Mouse (Mus musculus): Measurements from ENCODE around the gene Nr6a1. TPM values are rescaled to one million over a fixed set of nuclear protein-coding genes. Genes with fewer than 3 reads are reported as not detected.

Gene Nr6a1
- 3.2 and 3.9 TPM in 2 replicates for polyA plus RNA-seq (2012; rRNA removed)

GRCm38 (mm10) chr2:38927115-38927979 lies at the start of gene Nr6a1:
TSS of gene Nr6a1 (minus strand) at chr2:38927688.

GRCm38 (mm10) chr2:38931851-38932667 lies 4.6 kb upstream of the Nr6a1 start, which contains the start of gene Olfml2a:
TSS of gene Olfml2a (plus strand) at chr2:38931978.

GRCm38 (mm10) chr2:38714324-38714723 lies 213.2 kb downstream of the Nr6a1 start, which contains the start of gene Nr5a1:
TSS of gene Nr5a1 (minus strand) at chr2:38714542.

Other genes with a start within 250 kb of the Nr6a1 start
- gene Nr5a1, start 213.1 kb downstream of the Nr6a1 start, polyA plus RNA-seq (2012; rRNA removed), result 0.40 and 0.69 TPM in 2 replicates
- gene Olfml2a, start 4.3 kb upstream of the Nr6a1 start, polyA plus RNA-seq (2012; rRNA removed), result 2.4 and 3.5 TPM in 2 replicates
- 1.2 and 1.3 TPM in 2 replicates for gene Wdr38, start 69.8 kb upstream of the Nr6a1 start, polyA plus RNA-seq (2012; rRNA removed)
- gene Arpc5l, start 77.7 kb upstream of the Nr6a1 start, polyA plus RNA-seq (2012; rRNA removed), result 84.9 and 90.6 TPM in 2 replicates
- gene Rpl35, start 77.9 kb upstream of the Nr6a1 start, polyA plus RNA-seq (2012; rRNA removed), result 500 and 524 TPM in 2 replicates
- 44.3 and 45.6 TPM in 2 replicates for gene Golga1, start 137.9 kb upstream of the Nr6a1 start, polyA plus RNA-seq (2012; rRNA removed)

Data from central nervous system, embryonic 18 days (tissue).